Mouse (Mus musculus) CH12.LX (cell line): Measurements from ENCODE around the gene Calcb. TPM values are rescaled to one million over a fixed set of nuclear protein-coding genes. Genes with fewer than 3 reads are reported as not detected.

Experiments used
- DNase-seq: peaks from one replicate; pipeline ENCODE4 v3.0.0-alpha.2; 2013; ENCODE audit errors: extremely low read depth
- H3K27ac ChIP-seq: 2 replicates; pipeline ENCODE4 v1.5.1; 2012; ENCODE audit warnings: low read depth, mild to moderate bottlenecking, control low read depth, moderate library complexity; ENCODE audit not compliant: insufficient read depth
- H3K27me3 ChIP-seq: replicated peaks from 2 replicates; pipeline ENCODE3; 2012; ENCODE audit warnings: inconsistent platforms
- H3K36me3 ChIP-seq, 2 experiments: replicated peaks in 1 of 2; 2 replicates each; pipeline versions ENCODE3 to v1.6.1; 2012; ENCODE audit warnings: inconsistent platforms in 1 of 2, low read length in 1 of 2, mild to moderate bottlenecking in 1 of 2, mixed read lengths in 1 of 2, moderate library complexity in 1 of 2; ENCODE audit not compliant: control insufficient read depth in 1 of 2, insufficient read depth in 1 of 2
- H3K4me1 ChIP-seq, 2 experiments: 2 replicates each; pipeline ENCODE4 v1.6.1; 2012; ENCODE audit warnings: inconsistent platforms in 1 of 2, moderate library complexity in 1 of 2; ENCODE audit not compliant: insufficient read depth in 2 of 2, control insufficient read depth in 1 of 2
- H3K4me2 ChIP-seq: 2 replicates; pipeline ENCODE4 v1.6.1; 2012; ENCODE audit warnings: low read depth, mild to moderate bottlenecking, control low read depth; ENCODE audit not compliant: poor library complexity, insufficient read depth, severe bottlenecking
- H3K4me3 ChIP-seq, 3 experiments: fragments of 150-350 bp in 1 of 3; sonication (generic) in 1 of 3; replicated peaks in 1 of 3; 2 replicates each; pipeline versions ENCODE3 to v1.5.1; 2011 to 2012; ENCODE audit warnings: low read depth in 2 of 3, low read length in 2 of 3, mild to moderate bottlenecking in 2 of 3, moderate library complexity in 2 of 3, control low read depth in 1 of 3, improper control_type of control experiment in 1 of 3, inconsistent platforms in 1 of 3, mixed read lengths in 1 of 3; ENCODE audit not compliant: poor library complexity in 1 of 3
- H3K79me2 ChIP-seq: replicated peaks from 2 replicates; pipeline ENCODE4 v1.6.1; 2012; ENCODE audit warnings: mild to moderate bottlenecking, moderate library complexity; ENCODE audit not compliant: control insufficient read depth, poor library complexity, insufficient read depth, severe bottlenecking; ENCODE audit errors: extremely low read depth
- H3K9ac ChIP-seq: 2 replicates; pipeline ENCODE4 v1.6.1; 2012; ENCODE audit warnings: low read depth, mild to moderate bottlenecking, control low read depth, moderate library complexity; ENCODE audit not compliant: insufficient read depth
- H3K9me3 ChIP-seq: replicated peaks from 2 replicates; pipeline ENCODE3; 2012; ENCODE audit warnings: low read length, inconsistent platforms, mixed read lengths
- CHD2 ChIP-seq: IDR thresholded peaks from 2 replicates; pipeline ENCODE4 v1.6.1; 2011; ENCODE audit warnings: low read length, improper control_type of control experiment
- CTCF ChIP-seq, 2 experiments: IDR thresholded peaks in 1 of 2; conservative IDR thresholded peaks in 1 of 2; 2 replicates each; pipeline ENCODE4 v1.5.1; 2011 to 2012; ENCODE audit warnings: low read depth in 2 of 2, low read length in 2 of 2, improper control_type of control experiment in 1 of 2, inconsistent platforms in 1 of 2, mild to moderate bottlenecking in 1 of 2, moderate library complexity in 1 of 2
- GABPA ChIP-seq: IDR thresholded peaks from 2 replicates; pipeline ENCODE4 v1.6.1; 2012; ENCODE audit warnings: low read depth, low read length, improper control_type of control experiment, inconsistent platforms; ENCODE audit not compliant: insufficient replicate concordance
- IRF4 ChIP-seq: IDR thresholded peaks from 2 replicates; pipeline ENCODE4 v1.6.1; 2014; ENCODE audit warnings: low read depth, mild to moderate bottlenecking, inconsistent platforms, low read length, improper control_type of control experiment
- JUN ChIP-seq: IDR thresholded peaks from 2 replicates; pipeline ENCODE4 v1.6.1; 2011; ENCODE audit warnings: low read depth, mild to moderate bottlenecking, low read length, improper control_type of control experiment, moderate library complexity; ENCODE audit not compliant: insufficient read depth
- JUND ChIP-seq: conservative IDR thresholded peaks from 2 replicates; pipeline ENCODE4 v1.6.1; 2011; ENCODE audit warnings: low read depth, low read length, improper control_type of control experiment
- MAX ChIP-seq: IDR thresholded peaks from 2 replicates; pipeline ENCODE4 v1.6.1; 2011; ENCODE audit warnings: low read length, improper control_type of control experiment
- PAX5 ChIP-seq: IDR thresholded peaks from 2 replicates; pipeline ENCODE4 v1.6.1; 2012; ENCODE audit warnings: low read length, inconsistent platforms, mixed read lengths
- POLR2AphosphoS2 ChIP-seq: IDR thresholded peaks from 2 replicates; pipeline ENCODE4 v1.6.1; 2011; ENCODE audit warnings: low read depth, low read length, improper control_type of control experiment
- RAD21 ChIP-seq: IDR thresholded peaks from 2 replicates; pipeline ENCODE4 v1.6.1; 2011; ENCODE audit warnings: low read depth, mild to moderate bottlenecking, low read length, improper control_type of control experiment, moderate library complexity
- RCOR1 ChIP-seq: conservative IDR thresholded peaks from 2 replicates; pipeline ENCODE4 v1.6.1; 2012; ENCODE audit warnings: low read depth, mild to moderate bottlenecking, inconsistent platforms, low read length, improper control_type of control experiment
- SMC3 ChIP-seq: IDR thresholded peaks from 2 replicates; pipeline ENCODE4 v1.6.1; 2011; ENCODE audit warnings: low read depth, low read length, improper control_type of control experiment
- UBTF ChIP-seq: IDR thresholded peaks from 2 replicates; pipeline ENCODE4 v1.6.1; 2012; ENCODE audit warnings: low read depth, mild to moderate bottlenecking, inconsistent platforms, low read length, improper control_type of control experiment, moderate library complexity
- USF1 ChIP-seq: IDR thresholded peaks from 2 replicates; pipeline ENCODE4 v1.6.1; 2014; ENCODE audit warnings: low read depth, mild to moderate bottlenecking, inconsistent platforms, low read length, improper control_type of control experiment
- USF2 ChIP-seq: conservative IDR thresholded peaks from 2 replicates; pipeline ENCODE4 v1.6.1; 2011; ENCODE audit warnings: low read depth, low read length, improper control_type of control experiment
- dilution Hi-C: fragments of 300-500 bp; cut with MboI; formaldehyde crosslinking; loops from 2 replicates; pipeline ENCODE4 v1.14.3; 2020; ENCODE audit warnings: low sequenced_read_pairs; ENCODE audit not compliant: extremely low pct_unique_long_range_greater_than_20kb, extremely low pct_ligation_motif_present
- in situ Hi-C: fragments of 300-500 bp; cut with MboI; formaldehyde crosslinking; loops from 3 replicates; pipeline ENCODE4 v1.14.3; 2019; ENCODE audit warnings: low sequenced_read_pairs, low pct_ligation_motif_present, low pct_unique_long_range_greater_than_20kb, mixed read lengths
- polyA plus RNA-seq: library from polyadenylated mRNA; unstranded; fragments of >175 nt; gene quantifications from 2 replicates; pipeline ENCODE4 v1.2.1, GENCODE M21; 2012; ENCODE audit warnings: low read depth; ENCODE audit not compliant: insufficient read length
- total RNA-seq, 2 experiments: library from RNA; depleted of rRNA; stranded (reverse); fragments of 300-350 nt in 1 of 2; fragments of >200 nt in 1 of 2; gene quantifications; 2 replicates each; pipeline ENCODE4 v1.2.3; 2012 to 2014

The Calcb gene
- total and polyA plus RNA-seq, 3 experiments: not detected

- dilution Hi-C loops: no loop called here
- Histone ChIP-seq H3K4me3 (no peak overlapping the region), H3K36me3 (no peaks in the 10 kb centered on the region), H3K27ac (no peak overlapping the region), H3K27me3 (no peaks in the 10 kb centered on the region), H3K9ac (no peak overlapping the region), H3K4me2 (no peak overlapping the region), H3K4me1 (peaks cover 7 to 24% of the 10 kb centered on the region in 2 experiments; a peak in 3 of 4 replicates), H3K79me2 (no peaks in the 10 kb centered on the region), H3K9me3 (no peaks in the 10 kb centered on the region)
- DNase-seq: peak; percentile 57
- TF ChIP-seq GABPA (no peak), JUND (0 out of 2 replicates have a peak, but pooled peaks have one; percentile 15), CTCF (conservative IDR thresholded peaks at IDR 0.05 in 1 of 2, IDR thresholded peaks at IDR 0.05 in 1 of 2; ENCODE audit: low read depth in 2 of 2, low read length in 2 of 2) (peak; percentile 60 to 79), CHD2 (no peak), RAD21 (peak; percentile 80), PAX5 (no peak), USF2 (no peak; the same call in 1 of the 2 replicates), SMC3 (peak; percentile 68)
- in situ Hi-C loops: no loop called here
Observed at GRCm38 (mm10) chr7:114672697-114673096, 45.7 kb upstream of the Calcb start.

GRCm38 (mm10) chr7:114692339-114692738, 26.1 kb upstream of the Calcb start:
- Histone ChIP-seq H3K27me3 (no peaks in the 10 kb centered on the region), H3K4me2 (no peak overlapping the region), H3K9me3 (no peaks in the 10 kb centered on the region), H3K79me2 (no peaks in the 10 kb centered on the region), H3K4me3 (no peak overlapping the region), H3K9ac (no peak overlapping the region), H3K36me3 (no peaks in the 10 kb centered on the region), H3K4me1 (no peaks in the 10 kb centered on the region), H3K27ac (no peak overlapping the region)
- peak; percentile 19 to 68; a peak in 2 of 4 replicates for TF ChIP-seq CTCF (conservative IDR thresholded peaks at IDR 0.05 in 1 of 2, IDR thresholded peaks at IDR 0.05 in 1 of 2; ENCODE audit: low read depth in 2 of 2, low read length in 2 of 2)
- TF ChIP-seq SMC3: peak; percentile 60
- TF ChIP-seq RAD21: peak; percentile 67
- TF ChIP-seq RCOR1: no peak
- in situ Hi-C loops (no loop called here), dilution Hi-C loops (no loop called here)
- peak; percentile 29 for DNase-seq

- in situ Hi-C loops: no loop called here
- DNase-seq: no peak
- Histone ChIP-seq H3K36me3 (no peaks in the 10 kb centered on the region), H3K27ac (no peak overlapping the region), H3K9ac (no peak overlapping the region), H3K4me2 (no peak overlapping the region), H3K27me3 (no peaks in the 10 kb centered on the region), H3K79me2 (no peaks in the 10 kb centered on the region), H3K4me3 (no peak overlapping the region), H3K9me3 (no peaks in the 10 kb centered on the region), H3K4me1 (no peaks in the 10 kb centered on the region)
- dilution Hi-C loops: no loop called here
- TF ChIP-seq POLR2AphosphoS2 (no peak), JUN (no peak), MAX (no peak), USF1 (no peak), RCOR1 (no peak), UBTF (no peak), IRF4 (no peak)
Observed at GRCm38 (mm10) chr7:114700871-114701270, 17.6 kb upstream of the Calcb start.
